Mouse (Mus musculus) intestine, embryonic 16.5 days (tissue): ENCODE data around the gene Chchd6. TPM values are rescaled to one million over a fixed set of nuclear protein-coding genes. Genes with fewer than 3 reads are reported as not detected.

Source experiments
- ATAC-seq: fragments of 200-750 bp; cut with Nextera tagmentation; 2 replicates; pipeline ENCODE4 v1.8.0; 2017; ENCODE audit warnings: moderate TSS enrichment, moderate library complexity
- H3K27ac ChIP-seq: fragments of 300-500 bp; sonication (generic); 2 replicates; pipeline ENCODE4 v1.5.1; 2014; ENCODE audit warnings: mild to moderate bottlenecking, low read length
- H3K27me3 ChIP-seq: fragments of 300-500 bp; sonication (generic); replicated peaks from 2 replicates; pipeline ENCODE4 v1.6.1; 2014; ENCODE audit warnings: low read length, control low read depth, mixed read lengths; ENCODE audit not compliant: control insufficient read depth, insufficient read depth
- H3K36me3 ChIP-seq: fragments of 300-500 bp; sonication (generic); 2 replicates; pipeline ENCODE4 v1.6.1; 2014; ENCODE audit warnings: low read length, control low read depth; ENCODE audit not compliant: control insufficient read depth, insufficient read depth
- H3K4me1 ChIP-seq: fragments of 300-500 bp; sonication (generic); 2 replicates; pipeline ENCODE4 v1.6.1; 2014; ENCODE audit warnings: low read length, control low read depth, mixed read lengths; ENCODE audit not compliant: control insufficient read depth, insufficient read depth
- H3K4me2 ChIP-seq: fragments of 300-500 bp; sonication (generic); 2 replicates; pipeline ENCODE4 v1.6.1; 2014; ENCODE audit warnings: low read depth, low read length, control low read depth
- H3K4me3 ChIP-seq: fragments of 300-500 bp; sonication (generic); 2 replicates; pipeline ENCODE4 v1.5.1; 2014; ENCODE audit warnings: mild to moderate bottlenecking, low read length
- H3K9ac ChIP-seq: fragments of 300-500 bp; sonication (generic); 2 replicates; pipeline ENCODE4 v1.6.1; 2014; ENCODE audit warnings: low read depth, low read length
- H3K9me3 ChIP-seq: fragments of 300-500 bp; sonication (generic); 2 replicates; pipeline ENCODE4 v1.6.1; 2016; ENCODE audit warnings: low read length, control low read depth; ENCODE audit not compliant: control insufficient read depth
- WGBS: fragments of 180-500 bp; shearing (Covaris S2); extraction: QIAGEN DNeasy Blood & Tissue Kit; methylation state at CpG from one replicate; pipeline ENCODE4 v1.1.7; 2014; 5-methylcytosine and 5-hydroxymethylcytosine counted together
- polyA plus RNA-seq: library from polyadenylated mRNA; unstranded; fragments of >200 nt; fragmentation: Nextera tagmentation; extraction: Ambion mirVana; gene quantifications from 2 replicates; pipeline ENCODE4 v1.2.1, GENCODE M21; 2015

The Chchd6 gene
- 36.8 and 41.3 TPM in 2 replicates for polyA plus RNA-seq

DNA sequence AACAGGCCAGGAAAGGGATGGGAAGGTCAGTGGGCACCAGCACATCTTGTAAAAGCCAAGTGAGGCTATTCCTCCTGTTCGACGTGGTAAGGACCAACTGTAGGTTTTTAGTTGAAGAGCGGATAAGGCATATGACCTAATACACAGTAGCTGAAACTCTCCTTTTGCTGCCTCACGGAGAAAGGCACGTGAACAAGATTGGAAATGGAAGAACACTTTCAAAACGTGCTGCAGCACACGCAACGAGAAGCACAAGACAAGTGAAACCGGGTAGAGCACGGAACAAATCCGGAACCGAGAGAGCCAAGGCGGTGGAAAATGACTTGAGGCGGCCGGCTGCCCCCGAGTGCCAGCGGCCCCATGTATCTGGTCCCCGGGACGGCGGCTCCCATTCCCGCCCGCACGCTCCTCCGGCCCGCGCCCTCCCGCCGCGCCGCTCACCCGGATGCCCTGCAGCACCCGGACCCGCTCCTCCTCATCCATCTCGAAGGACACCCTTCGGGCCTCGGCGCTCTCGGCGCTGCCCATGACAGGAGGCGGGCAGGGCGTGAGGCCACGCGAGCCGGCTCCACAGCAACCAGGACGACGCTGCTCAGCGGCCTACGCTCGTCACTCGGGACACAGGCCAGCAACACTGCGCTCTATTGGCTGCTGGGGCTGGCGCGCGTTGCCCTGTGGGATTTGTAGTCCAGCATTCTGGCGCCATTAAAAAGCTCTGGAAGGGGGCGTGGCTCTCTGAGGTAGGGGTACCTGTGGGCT lies at the start of gene Chchd6:
Gene Chchd6 (minus strand): TSS at position 635 of the 759 bp plus-strand sequence.
- Histone ChIP-seq H3K9me3 (no peaks in the 10 kb centered on the region), H3K4me2 (peak within 1 kb of the TSS; percentile 81), H3K27me3 (no peaks in the 10 kb centered on the region), H3K9ac (peak within 1 kb of the TSS; percentile 74), H3K27ac (no peak within 1 kb of the TSS), H3K36me3 (no peaks in the 10 kb centered on the region), H3K4me1 (no peaks in the 10 kb centered on the region), H3K4me3 (peak within 1 kb of the TSS; percentile 74)
- ATAC-seq = peak; percentile 100
- under 1% methylated on average over 56 of the region's 56 CpGs for WGBS

DNA sequence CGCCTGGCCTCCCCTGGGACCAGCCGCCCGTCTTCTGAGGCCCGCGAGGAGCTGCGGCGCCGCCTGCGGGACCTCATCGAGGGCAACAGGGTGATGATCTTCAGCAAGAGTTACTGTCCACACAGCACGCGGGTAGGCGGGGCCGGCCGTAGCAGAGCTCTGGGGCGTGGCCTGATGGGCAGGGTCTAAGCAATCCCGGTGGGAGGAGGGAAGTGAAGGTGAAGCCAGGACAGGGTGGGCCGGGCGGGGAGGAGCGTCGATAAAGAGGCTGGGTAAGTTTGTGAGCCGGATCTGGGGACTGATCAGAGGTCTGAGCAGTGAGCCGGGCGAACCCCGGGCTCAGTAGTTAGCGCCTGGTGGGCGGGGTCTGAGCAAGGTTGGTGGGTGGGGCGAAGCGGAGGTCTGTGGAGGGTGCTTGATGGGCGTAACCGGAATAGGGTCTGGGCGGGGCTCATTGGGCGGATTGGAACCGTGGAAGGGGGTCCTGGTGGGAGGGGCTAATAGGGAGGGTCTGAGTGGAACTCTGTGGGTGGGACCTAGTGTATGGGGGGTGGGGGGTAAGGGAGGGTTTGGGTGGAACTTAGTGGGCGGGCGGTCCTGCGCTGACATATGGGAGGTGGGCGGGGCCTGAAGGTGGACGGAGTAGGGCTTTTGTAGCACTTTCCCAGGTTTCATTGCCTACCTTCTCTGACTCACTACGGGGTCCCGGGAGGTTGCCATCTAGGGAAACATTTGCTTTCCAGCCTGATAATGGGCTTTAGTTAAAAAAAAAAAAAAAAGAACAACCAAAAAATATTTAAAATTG lies 49.0 kb upstream of the Chchd6 start:
- no peaks in the 10 kb centered on the region for H3K9me3 ChIP-seq
- H3K36me3 ChIP-seq = no peaks in the 10 kb centered on the region
- H3K27ac ChIP-seq = peak overlapping the region; percentile 92
- H3K4me3 ChIP-seq = peak overlapping the region; percentile 72
- no peaks in the 10 kb centered on the region for H3K27me3 ChIP-seq
- peak; percentile 98 for ATAC-seq
- no peaks in the 10 kb centered on the region for H3K4me1 ChIP-seq
- peak overlapping the region; percentile 96 for H3K4me2 ChIP-seq
- H3K9ac ChIP-seq = peak overlapping the region; percentile 72
- WGBS = under 1% methylated on average over 41 of the region's 41 CpGs

DNA sequence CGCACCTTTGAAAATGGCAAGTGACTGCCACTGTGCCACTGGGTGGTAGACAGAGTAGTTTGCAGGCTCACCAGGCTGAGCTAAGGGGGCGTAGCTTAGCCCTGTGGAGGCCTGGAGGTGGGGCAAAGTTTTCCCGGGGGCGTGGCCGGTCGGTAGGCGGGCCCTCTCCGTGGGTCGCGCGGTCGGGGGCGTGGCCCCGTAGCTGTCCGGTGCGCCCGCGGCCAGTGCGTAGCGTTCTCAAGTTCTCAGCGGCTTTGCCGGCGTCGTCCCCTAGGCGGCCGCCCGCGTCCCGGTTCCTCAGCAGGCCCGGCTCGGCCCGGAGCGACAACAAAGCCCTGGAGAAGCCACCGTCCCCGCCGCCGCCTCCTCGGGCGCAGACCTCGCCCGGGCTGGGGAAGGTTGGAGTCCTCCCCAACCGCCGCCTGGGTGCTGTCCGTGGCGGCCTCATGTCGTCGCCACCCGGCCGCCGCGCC lies 48.4 kb upstream of the Chchd6 start, which contains the start of gene Txnrd3:
Gene Txnrd3 (plus strand): TSS at position 191 of the 473 bp plus-strand sequence.
- no peaks in the 10 kb centered on the region for H3K4me1 ChIP-seq
- no peaks in the 10 kb centered on the region for H3K36me3 ChIP-seq
- no peaks in the 10 kb centered on the region for H3K27me3 ChIP-seq
- H3K9ac ChIP-seq = peak within 1 kb of the TSS; percentile 72
- under 1% methylated on average over 51 of the region's 51 CpGs for WGBS
- H3K4me3 ChIP-seq = peak within 1 kb of the TSS; percentile 72
- peak within 1 kb of the TSS; percentile 92 for H3K27ac ChIP-seq
- H3K4me2 ChIP-seq = peak within 1 kb of the TSS; percentile 96
- no peaks in the 10 kb centered on the region for H3K9me3 ChIP-seq
- ATAC-seq = peak; percentile 92

DNA sequence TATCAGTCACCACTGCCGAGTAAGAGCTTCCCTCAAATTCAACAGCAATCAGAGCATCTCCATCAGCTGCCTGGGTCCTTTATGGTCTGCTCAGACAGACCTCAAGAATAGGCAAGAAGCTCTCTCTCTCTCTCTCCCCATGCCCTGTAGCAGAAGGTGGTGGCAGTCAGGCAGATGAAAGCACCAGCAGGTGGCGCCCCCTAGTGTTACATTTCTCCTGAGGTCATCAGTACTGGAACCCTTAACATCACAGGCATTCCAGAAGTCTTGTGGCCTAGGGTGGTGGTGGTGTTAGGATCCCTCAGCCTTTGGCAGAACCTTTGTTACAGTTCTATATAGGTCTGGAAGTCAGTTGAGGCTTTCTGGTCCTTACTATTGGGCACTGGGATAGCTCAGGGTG lies 43.6 kb upstream of the Chchd6 start:
- H3K4me1 ChIP-seq = no peaks in the 10 kb centered on the region
- H3K4me3 ChIP-seq = no peak overlapping the region
- no peak for ATAC-seq
- H3K9me3 ChIP-seq = no peaks in the 10 kb centered on the region
- no peaks in the 10 kb centered on the region for H3K27me3 ChIP-seq
- no peak overlapping the region for H3K27ac ChIP-seq
- 43% methylated on average over 2 of the region's 2 CpGs for WGBS
- no peak overlapping the region for H3K4me2 ChIP-seq
- H3K36me3 ChIP-seq = no peaks in the 10 kb centered on the region
- no peak overlapping the region for H3K9ac ChIP-seq

DNA sequence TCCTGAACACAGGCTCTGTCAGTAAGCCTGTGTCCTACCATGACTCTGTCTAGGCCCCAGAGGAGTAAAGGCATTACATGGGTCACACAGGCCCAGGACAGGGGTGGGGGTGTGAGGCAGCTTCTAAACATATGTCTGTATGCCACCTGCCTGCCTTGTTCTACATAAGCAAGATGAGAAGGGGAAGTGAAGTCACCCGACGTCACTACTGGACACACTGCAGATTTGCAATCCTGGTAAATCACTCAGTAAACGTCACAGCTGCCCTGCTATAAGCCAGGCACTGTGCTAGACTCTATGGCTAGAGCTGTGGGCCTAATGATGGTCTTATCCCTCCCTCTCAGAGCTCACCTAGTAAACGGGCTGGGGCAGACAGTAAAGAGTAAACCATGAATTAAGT lies 42.5 kb upstream of the Chchd6 start:
- 65% methylated on average over 4 of the region's 4 CpGs for WGBS
- ATAC-seq = no peak
- H3K4me2 ChIP-seq = no peak overlapping the region

DNA sequence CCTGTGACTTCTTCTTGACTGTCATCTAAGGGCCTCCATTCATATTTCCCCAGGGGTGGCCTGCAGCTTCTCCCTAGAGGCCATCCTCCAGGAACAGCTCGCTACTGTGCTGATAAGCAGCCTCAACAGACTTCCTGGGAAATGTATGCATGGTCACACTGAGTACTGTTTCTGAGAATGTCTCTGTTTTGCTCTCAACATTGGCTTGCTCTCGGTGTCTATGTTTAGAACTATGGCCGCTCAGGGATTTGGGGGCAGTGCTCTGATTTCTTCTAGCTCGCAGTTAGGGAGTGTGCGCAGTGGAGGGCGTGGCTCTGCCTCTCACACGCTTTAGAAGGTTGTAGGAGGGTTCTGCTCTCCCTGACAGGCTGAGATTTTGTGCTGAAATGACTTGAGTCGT lies 38.9 kb upstream of the Chchd6 start:
- H3K9ac ChIP-seq = no peak overlapping the region
- H3K27me3 ChIP-seq = no peaks in the 10 kb centered on the region
- no peak overlapping the region for H3K4me2 ChIP-seq
- ATAC-seq = no peak
- H3K36me3 ChIP-seq = no peaks in the 10 kb centered on the region
- H3K27ac ChIP-seq = no peak overlapping the region
- no peaks in the 10 kb centered on the region for H3K4me1 ChIP-seq
- H3K9me3 ChIP-seq = no peaks in the 10 kb centered on the region
- H3K4me3 ChIP-seq = no peak overlapping the region
- WGBS = 36% methylated on average over 8 of the region's 8 CpGs

More for the DNA sequence above, 42.5 kb upstream of the Chchd6 start:
- Histone ChIP-seq H3K36me3 (no peaks in the 10 kb centered on the region), H3K4me1 (no peaks in the 10 kb centered on the region), H3K27me3 (no peaks in the 10 kb centered on the region), H3K4me3 (no peak overlapping the region), H3K9ac (no peak overlapping the region), H3K27ac (no peak overlapping the region), H3K9me3 (no peaks in the 10 kb centered on the region)

DNA sequence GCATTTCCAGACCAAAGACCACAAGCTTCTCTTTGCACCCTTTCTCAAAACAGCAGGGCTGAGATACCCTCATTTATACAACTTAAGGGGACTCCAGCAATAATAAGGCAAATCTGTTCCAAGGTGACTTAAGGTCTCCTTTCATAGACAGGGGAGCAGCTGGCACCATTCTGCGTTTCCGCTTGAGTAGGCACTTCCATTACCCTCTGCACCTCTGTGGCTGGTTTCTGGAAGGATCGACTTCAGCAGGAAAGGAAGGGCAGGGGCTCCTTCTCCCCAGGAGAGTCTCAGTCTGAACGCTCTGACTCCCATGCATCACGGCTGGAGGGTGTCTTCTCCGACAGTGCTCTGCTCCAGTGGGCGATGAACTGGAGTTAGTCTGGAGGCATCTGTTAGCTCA lies 37.7 kb upstream of the Chchd6 start:
- no peaks in the 10 kb centered on the region for H3K27me3 ChIP-seq
- no peaks in the 10 kb centered on the region for H3K9me3 ChIP-seq
- no peak overlapping the region for H3K9ac ChIP-seq
- H3K4me2 ChIP-seq = no peak overlapping the region
- H3K4me1 ChIP-seq = no peaks in the 10 kb centered on the region
- H3K27ac ChIP-seq = no peak overlapping the region
- WGBS = 69% methylated on average over 7 of the region's 7 CpGs
- ATAC-seq = no peak
- no peak overlapping the region for H3K4me3 ChIP-seq
- no peaks in the 10 kb centered on the region for H3K36me3 ChIP-seq

DNA sequence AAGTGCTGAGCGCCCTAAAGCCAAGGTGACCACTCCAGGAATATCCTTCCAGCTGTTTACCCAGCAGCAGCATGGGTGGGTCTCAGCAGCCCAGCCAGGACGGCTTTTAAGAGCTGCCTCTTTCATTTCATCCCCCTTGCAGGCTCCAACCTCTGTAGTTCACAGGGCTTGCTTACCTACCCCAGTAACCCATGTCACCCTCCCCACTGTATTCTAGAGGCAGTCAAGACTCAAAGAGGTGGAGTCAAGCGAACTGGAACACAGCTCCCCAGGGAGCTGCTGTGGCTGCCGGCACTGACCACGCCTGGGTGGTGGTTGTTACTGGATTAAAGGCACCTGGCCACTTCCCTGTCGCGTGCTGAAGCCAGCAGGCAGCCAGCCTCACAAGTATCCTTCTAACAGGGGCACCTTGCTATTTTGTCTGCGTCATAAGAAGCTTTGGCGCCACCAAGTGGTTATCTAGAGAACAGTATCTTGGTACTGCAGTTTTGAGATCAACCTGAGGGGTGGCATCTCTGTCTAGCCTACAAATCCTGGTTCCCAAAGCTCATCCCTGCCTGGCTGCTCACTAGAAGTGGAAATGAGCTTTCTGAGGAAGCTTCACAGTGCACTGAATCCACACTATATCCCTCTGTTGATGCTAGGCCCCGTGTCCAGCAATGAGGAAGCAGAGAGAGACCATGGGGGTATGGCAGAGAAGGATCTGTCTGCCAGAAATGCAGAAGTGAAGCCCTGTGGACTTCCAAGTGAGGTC lies 36.5 kb upstream of the Chchd6 start:
- no peak overlapping the region for H3K9ac ChIP-seq
- no peaks in the 10 kb centered on the region for H3K27me3 ChIP-seq
- H3K9me3 ChIP-seq = no peaks in the 10 kb centered on the region
- H3K4me2 ChIP-seq = no peak overlapping the region
- H3K27ac ChIP-seq = no peak overlapping the region
- peak; percentile 82 for ATAC-seq
- WGBS = 11% methylated on average over 10 of the region's 10 CpGs
- no peak overlapping the region for H3K4me3 ChIP-seq
- no peaks in the 10 kb centered on the region for H3K36me3 ChIP-seq
- no peaks in the 10 kb centered on the region for H3K4me1 ChIP-seq
